Mouse (Mus musculus): ENCODE results near the gene Reep3. TPM values are rescaled to one million over a fixed set of nuclear protein-coding genes. Genes with fewer than 3 reads are reported as not detected.
A peak's percentile ranks its signal among the peaks of the same experiment; 100 is the strongest.

Gene Reep3
- polyA plus RNA-seq, 1 experiment = 14.7 TPM

GRCm38 (mm10) chr10:66983043-66983442 lies 113.7 kb downstream of the Reep3 start:
- TF ChIP-seq MAX (IDR thresholded peaks at IDR 0.05) (no peak), CEBPB (IDR thresholded peaks at IDR 0.05; ENCODE audit: low read depth) (peak; percentile 26), FOSL1 (IDR thresholded peaks at IDR 0.05; ENCODE audit: insufficient read depth, low read length, poor library complexity, severe bottlenecking) (no peak)
- Histone ChIP-seq H3K36me3 (ENCODE audit: control insufficient read depth, insufficient read depth) (no peaks in the 10 kb centered on the region), H3ac (ENCODE audit: control insufficient read depth, insufficient read length, low read depth) (no peak overlapping the region), H3K4me3 (ENCODE audit: insufficient read depth, poor library complexity, severe bottlenecking) (no peak overlapping the region), H3K79me3 (ENCODE audit: low read depth) (no peaks in the 10 kb centered on the region), H3K79me2 (ENCODE audit: control insufficient read depth, insufficient read depth) (no peaks in the 10 kb centered on the region), H3K27me3 (ENCODE audit: control insufficient read depth, insufficient read depth, insufficient read length) (no peaks in the 10 kb centered on the region)

- no peaks in the 10 kb centered on the region for H3K36me3 ChIP-seq (ENCODE audit: control insufficient read depth, insufficient read depth)
- H3ac ChIP-seq (ENCODE audit: control insufficient read depth, insufficient read length, low read depth) = no peak overlapping the region
- TF ChIP-seq MAX (IDR thresholded peaks at IDR 0.05) = no peak
- no peak for TF ChIP-seq MYOD1 (IDR thresholded peaks at IDR 0.05; ENCODE audit: control insufficient read depth, insufficient read length, low read depth)
- no peak for TF ChIP-seq CTCF (IDR thresholded peaks at IDR 0.05; ENCODE audit: control insufficient read depth, insufficient read depth, insufficient read length)
- no peak for TF ChIP-seq FOSL1 (IDR thresholded peaks at IDR 0.05; ENCODE audit: insufficient read depth, low read length, poor library complexity, severe bottlenecking)
- no peak for TF ChIP-seq MYOG (IDR thresholded peaks at IDR 0.05; ENCODE audit: control insufficient read depth, extremely low read depth, insufficient read length)
- TF ChIP-seq CEBPB (IDR thresholded peaks at IDR 0.05; ENCODE audit: low read depth) = no peak
- TF ChIP-seq USF1 (IDR thresholded peaks at IDR 0.05; ENCODE audit: low read depth) = no peak
Observed at GRCm38 (mm10) chr10:66978215-66978614, 118.5 kb downstream of the Reep3 start.

GRCm38 (mm10) chr10:66977093-66977492 lies 119.7 kb downstream of the Reep3 start:
- Histone ChIP-seq H3K79me2 (ENCODE audit: control insufficient read depth, insufficient read depth) (no peaks in the 10 kb centered on the region), H3K4me3 (ENCODE audit: insufficient read depth, poor library complexity, severe bottlenecking) (no peak overlapping the region), H3ac (ENCODE audit: control insufficient read depth, insufficient read length, low read depth) (no peak overlapping the region), H3K36me3 (ENCODE audit: control insufficient read depth, insufficient read depth) (no peaks in the 10 kb centered on the region), H3K27me3 (ENCODE audit: control insufficient read depth, insufficient read depth, insufficient read length) (no peaks in the 10 kb centered on the region), H3K79me3 (ENCODE audit: low read depth) (no peaks in the 10 kb centered on the region)
- TF ChIP-seq FOSL1 (IDR thresholded peaks at IDR 0.05; ENCODE audit: insufficient read depth, low read length, poor library complexity, severe bottlenecking) (no peak), MYOD1 (IDR thresholded peaks at IDR 0.05; ENCODE audit: control insufficient read depth, insufficient read length, low read depth) (no peak), USF1 (IDR thresholded peaks at IDR 0.05; ENCODE audit: low read depth) (no peak)

More at GRCm38 (mm10) chr10:66978215-66978614, 118.5 kb downstream of the Reep3 start:
- no peaks in the 10 kb centered on the region for H3K79me2 ChIP-seq (ENCODE audit: control insufficient read depth, insufficient read depth)
- no peaks in the 10 kb centered on the region for H3K27me3 ChIP-seq (ENCODE audit: control insufficient read depth, insufficient read depth, insufficient read length)
- no peak overlapping the region for H3K4me3 ChIP-seq (ENCODE audit: insufficient read depth, poor library complexity, severe bottlenecking)
- H3K79me3 ChIP-seq (ENCODE audit: low read depth) = no peaks in the 10 kb centered on the region

- H3K4me3 ChIP-seq (ENCODE audit: insufficient read depth, poor library complexity, severe bottlenecking) = no peak overlapping the region
- H3K27me3 ChIP-seq (ENCODE audit: control insufficient read depth, insufficient read depth, insufficient read length) = no peaks in the 10 kb centered on the region
- H3K79me3 ChIP-seq (ENCODE audit: low read depth) = no peaks in the 10 kb centered on the region
- H3K79me2 ChIP-seq (ENCODE audit: control insufficient read depth, insufficient read depth) = no peaks in the 10 kb centered on the region
- TF ChIP-seq CEBPB (IDR thresholded peaks at IDR 0.05; ENCODE audit: low read depth) = no peak
- TF ChIP-seq USF1 (IDR thresholded peaks at IDR 0.05; ENCODE audit: low read depth) = no peak
- TF ChIP-seq FOSL1 (IDR thresholded peaks at IDR 0.05; ENCODE audit: insufficient read depth, low read length, poor library complexity, severe bottlenecking) = no peak
- no peak for TF ChIP-seq CTCF (IDR thresholded peaks at IDR 0.05; ENCODE audit: control insufficient read depth, insufficient read depth, insufficient read length)
- no peak for TF ChIP-seq MYOD1 (IDR thresholded peaks at IDR 0.05; ENCODE audit: control insufficient read depth, insufficient read length, low read depth)
- no peak for TF ChIP-seq MYOG (IDR thresholded peaks at IDR 0.05; ENCODE audit: control insufficient read depth, extremely low read depth, insufficient read length)
- TF ChIP-seq MAX (IDR thresholded peaks at IDR 0.05) = no peak
- H3K36me3 ChIP-seq (ENCODE audit: control insufficient read depth, insufficient read depth) = no peaks in the 10 kb centered on the region
- H3ac ChIP-seq (ENCODE audit: control insufficient read depth, insufficient read length, low read depth) = no peak overlapping the region
Observed at GRCm38 (mm10) chr10:66975451-66975850, 121.3 kb downstream of the Reep3 start.

- Histone ChIP-seq H3K36me3 (ENCODE audit: control insufficient read depth, insufficient read depth) (no peaks in the 10 kb centered on the region), H3K27me3 (ENCODE audit: control insufficient read depth, insufficient read depth, insufficient read length) (no peaks in the 10 kb centered on the region), H3K4me3 (ENCODE audit: insufficient read depth, poor library complexity, severe bottlenecking) (no peak overlapping the region), H3K79me3 (ENCODE audit: low read depth) (no peaks in the 10 kb centered on the region), H3K79me2 (ENCODE audit: control insufficient read depth, insufficient read depth) (no peaks in the 10 kb centered on the region), H3ac (ENCODE audit: control insufficient read depth, insufficient read length, low read depth) (no peak overlapping the region)
- TF ChIP-seq MAX (IDR thresholded peaks at IDR 0.05) (no peak), CTCF (IDR thresholded peaks at IDR 0.05; ENCODE audit: control insufficient read depth, insufficient read depth, insufficient read length) (no peak), MYOD1 (IDR thresholded peaks at IDR 0.05; ENCODE audit: control insufficient read depth, insufficient read length, low read depth) (no peak), FOSL1 (IDR thresholded peaks at IDR 0.05; ENCODE audit: insufficient read depth, low read length, poor library complexity, severe bottlenecking) (no peak)
Observed at GRCm38 (mm10) chr10:66974417-66974816, 122.3 kb downstream of the Reep3 start.

- Histone ChIP-seq H3K4me3 (ENCODE audit: insufficient read depth, poor library complexity, severe bottlenecking) (no peak overlapping the region), H3K27me3 (ENCODE audit: control insufficient read depth, insufficient read depth, insufficient read length) (no peaks in the 10 kb centered on the region), H3K36me3 (ENCODE audit: control insufficient read depth, insufficient read depth) (no peaks in the 10 kb centered on the region), H3K79me2 (ENCODE audit: control insufficient read depth, insufficient read depth) (no peaks in the 10 kb centered on the region), H3K79me3 (ENCODE audit: low read depth) (no peaks in the 10 kb centered on the region), H3ac (ENCODE audit: control insufficient read depth, insufficient read length, low read depth) (no peak overlapping the region)
- TF ChIP-seq CEBPB (IDR thresholded peaks at IDR 0.05; ENCODE audit: low read depth) = no peak
- no peak for TF ChIP-seq MYOD1 (IDR thresholded peaks at IDR 0.05; ENCODE audit: control insufficient read depth, insufficient read length, low read depth)
- no peak for TF ChIP-seq USF1 (IDR thresholded peaks at IDR 0.05; ENCODE audit: low read depth)
- TF ChIP-seq MYOG (IDR thresholded peaks at IDR 0.05; ENCODE audit: control insufficient read depth, extremely low read depth, insufficient read length) = no peak
- TF ChIP-seq CTCF (IDR thresholded peaks at IDR 0.05; ENCODE audit: control insufficient read depth, insufficient read depth, insufficient read length) = no peak
- no peak for TF ChIP-seq MAX (IDR thresholded peaks at IDR 0.05)
- TF ChIP-seq FOSL1 (IDR thresholded peaks at IDR 0.05; ENCODE audit: insufficient read depth, low read length, poor library complexity, severe bottlenecking) = no peak
Observed at GRCm38 (mm10) chr10:66973866-66974265, 122.9 kb downstream of the Reep3 start.
